Mouse (Mus musculus) stomach, embryonic 16.5 days (tissue): ENCODE data around the gene Megf11. TPM values are rescaled to one million over a fixed set of nuclear protein-coding genes. Genes with fewer than 3 reads are reported as not detected.

Source experiments
- ATAC-seq: fragments of 200-750 bp; cut with Nextera tagmentation; 2 replicates; pipeline ENCODE4 v1.8.0; 2017; ENCODE audit warnings: moderate number of reproducible peaks, moderate TSS enrichment; ENCODE audit not compliant: insufficient read depth, low FRiP score
- H3K27ac ChIP-seq: fragments of 300-500 bp; sonication (generic); 2 replicates; pipeline ENCODE4 v1.5.1; 2014; ENCODE audit warnings: low read length
- H3K27me3 ChIP-seq: fragments of 300-500 bp; sonication (generic); 2 replicates; pipeline ENCODE4 v1.6.1; 2014; ENCODE audit warnings: low read length, control low read depth, mixed read lengths; ENCODE audit not compliant: control insufficient read depth, insufficient read depth
- H3K36me3 ChIP-seq: fragments of 300-500 bp; sonication (generic); 2 replicates; pipeline ENCODE4 v1.6.1; 2014; ENCODE audit warnings: low read length; ENCODE audit not compliant: control insufficient read depth, insufficient read depth
- H3K4me1 ChIP-seq: fragments of 300-500 bp; sonication (generic); 2 replicates; pipeline ENCODE4 v1.6.1; 2014; ENCODE audit warnings: low read length, control low read depth, mixed read lengths; ENCODE audit not compliant: control insufficient read depth, insufficient read depth
- H3K4me2 ChIP-seq: fragments of 300-500 bp; sonication (generic); 2 replicates; pipeline ENCODE4 v1.6.1; 2014; ENCODE audit warnings: low read depth, low read length, mixed read lengths
- H3K4me3 ChIP-seq: fragments of 300-500 bp; sonication (generic); replicated peaks from 2 replicates; pipeline ENCODE4 v1.5.1; 2014; ENCODE audit warnings: mild to moderate bottlenecking, low read length
- H3K9ac ChIP-seq: fragments of 300-500 bp; sonication (generic); 2 replicates; pipeline ENCODE4 v1.6.1; 2014; ENCODE audit warnings: low read length
- H3K9me3 ChIP-seq: fragments of 300-500 bp; sonication (generic); replicated peaks from 2 replicates; pipeline ENCODE4 v1.6.1; 2016; ENCODE audit warnings: low read length, control low read depth; ENCODE audit not compliant: control insufficient read depth
- WGBS: fragments of 180-500 bp; shearing (Covaris S2); extraction: QIAGEN DNeasy Blood & Tissue Kit; methylation state at CpG from one replicate; pipeline ENCODE4 v1.1.7; 2014; 5-methylcytosine and 5-hydroxymethylcytosine counted together
- microRNA-seq: library from miRNA; unstranded; fragments of <30 nt; microRNA quantifications from one replicate; pipeline ENCODE4, GENCODE M21; 2016
- polyA plus RNA-seq: library from polyadenylated mRNA; unstranded; fragments of >200 nt; fragmentation: Nextera tagmentation; extraction: Ambion mirVana; gene quantifications from 2 replicates; pipeline ENCODE4 v1.2.1, GENCODE M21; 2015

Gene Megf11
- polyA plus RNA-seq, 1 experiment from 2014 or later, result 1.2 TPM

DNA sequence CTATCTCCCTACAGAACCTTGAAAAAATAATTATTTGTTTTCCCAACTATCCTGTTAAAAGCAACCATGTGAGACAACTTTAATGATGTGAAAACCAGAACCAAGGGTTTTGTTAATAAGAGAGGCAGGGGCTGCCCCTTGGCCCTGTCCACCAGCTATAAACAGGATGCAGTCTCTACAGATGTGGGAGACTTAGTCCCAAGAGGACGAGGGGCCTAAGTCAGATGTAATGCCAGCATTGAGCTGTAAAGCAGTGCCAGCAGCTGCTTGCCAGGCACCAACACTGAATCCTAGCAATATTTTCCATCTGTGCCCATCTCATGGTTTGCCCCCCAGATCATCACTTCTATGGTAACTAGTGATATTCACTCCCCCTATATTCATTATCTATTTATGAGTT is 357.0 kb downstream of the Megf11 start:
- no peaks in the 10 kb centered on the region for H3K27me3 ChIP-seq
- H3K9ac ChIP-seq, result no peak overlapping the region
- no peaks in the 10 kb centered on the region for H3K9me3 ChIP-seq
- no peaks in the 10 kb centered on the region for H3K36me3 ChIP-seq
- H3K4me2 ChIP-seq, result no peak overlapping the region
- H3K4me1 ChIP-seq, result no peaks in the 10 kb centered on the region
- no peak overlapping the region for H3K4me3 ChIP-seq
- no peak for ATAC-seq
- 45% methylated on average over 1 of the region's 1 CpGs for WGBS
- H3K27ac ChIP-seq, result no peak overlapping the region

- Histone ChIP-seq H3K36me3 (no peaks in the 10 kb centered on the region), H3K27me3 (no peaks in the 10 kb centered on the region), H3K27ac (no peak overlapping the region), H3K9me3 (0 out of 2 replicates have a peak, but pooled peaks cover 2% of the 10 kb centered on the region), H3K4me3 (no peak overlapping the region), H3K9ac (no peak overlapping the region), H3K4me1 (no peaks in the 10 kb centered on the region), H3K4me2 (no peak overlapping the region)
- WGBS, result 68% methylated on average over 4 of the region's 4 CpGs
- ATAC-seq, result no peak
These were observed 362.3 kb downstream of the Megf11 start for GRCm38 (mm10) chr9:64747735-64748134.

DNA sequence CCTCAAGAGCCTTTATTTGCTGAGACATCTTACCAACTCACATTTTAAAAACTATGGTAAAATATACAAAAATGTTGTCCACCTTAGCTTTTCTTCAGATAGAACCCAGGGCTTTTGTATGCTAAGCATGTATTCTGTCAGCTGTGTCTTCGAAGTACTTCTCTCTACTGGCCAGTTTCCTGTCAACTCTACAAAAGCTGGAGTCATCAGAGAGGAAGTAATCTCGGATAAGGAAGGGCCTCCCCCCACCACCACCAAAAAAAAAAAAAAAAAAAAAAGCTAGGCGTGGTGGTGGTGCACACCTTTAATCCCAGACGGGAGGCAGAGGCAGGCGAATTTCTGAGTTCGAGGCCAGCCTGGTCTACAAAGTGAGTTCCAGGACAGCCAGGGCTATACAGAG is 363.9 kb downstream of the Megf11 start:
- 76% methylated on average over 6 of the region's 6 CpGs for WGBS
- Histone ChIP-seq H3K4me3 (no peak overlapping the region), H3K27me3 (no peaks in the 10 kb centered on the region), H3K4me1 (no peaks in the 10 kb centered on the region), H3K36me3 (no peaks in the 10 kb centered on the region), H3K27ac (no peak overlapping the region), H3K4me2 (no peak overlapping the region), H3K9me3 (0 out of 2 replicates have a peak, but pooled peaks cover 2% of the 10 kb centered on the region), H3K9ac (no peak overlapping the region)
- no peak for ATAC-seq

GRCm38 (mm10) chr9:64752575-64752974 is 367.1 kb downstream of the Megf11 start:
- Histone ChIP-seq H3K4me1 (no peaks in the 10 kb centered on the region), H3K36me3 (no peaks in the 10 kb centered on the region), H3K9me3 (0 out of 2 replicates have a peak, but pooled peaks cover 2% of the 10 kb centered on the region), H3K4me3 (no peak overlapping the region), H3K27ac (no peak overlapping the region), H3K4me2 (no peak overlapping the region), H3K9ac (no peak overlapping the region), H3K27me3 (no peaks in the 10 kb centered on the region)
- WGBS, result 91% methylated on average over 5 of the region's 5 CpGs
- ATAC-seq, result no peak

GRCm38 (mm10) chr9:64758052-64758451 is 372.6 kb downstream of the Megf11 start:
- no peaks in the 10 kb centered on the region for H3K27me3 ChIP-seq
- 80% methylated on average over 14 of the region's 14 CpGs for WGBS
- no peaks in the 10 kb centered on the region for H3K4me1 ChIP-seq
- H3K9me3 ChIP-seq, result no peaks in the 10 kb centered on the region
- no peak overlapping the region for H3K9ac ChIP-seq
- no peak for ATAC-seq
- no peak overlapping the region for H3K27ac ChIP-seq
- H3K4me2 ChIP-seq, result no peak overlapping the region
- H3K36me3 ChIP-seq, result no peaks in the 10 kb centered on the region
- no peak overlapping the region for H3K4me3 ChIP-seq

Small RNA genes within 50 kb of the gene (microRNA-seq; reads per million reads assigned to microRNA genes)
- not detected for gene Gm47308

Other genes with a start within 250 kb of the Megf11 start
- gene Zwilch, start 212.5 kb upstream of the Megf11 start, polyA plus RNA-seq, result 21.4 and 22.6 TPM in 2 replicates
- gene Rpl4, start 212.3 kb upstream of the Megf11 start, polyA plus RNA-seq, result 1,104 and 1,145 TPM in 2 replicates
- 30.7 and 33.7 TPM in 2 replicates for gene Snapc5, start 206.4 kb upstream of the Megf11 start, polyA plus RNA-seq
- gene Uchl4, start 150.4 kb upstream of the Megf11 start, polyA plus RNA-seq, result 2.8 and 3.6 TPM in 2 replicates
- gene Map2k1, start 132.0 kb upstream of the Megf11 start, polyA plus RNA-seq, result 80.7 and 80.9 TPM in 2 replicates
- 132 and 162 TPM in 2 replicates for gene Tipin, start 104.0 kb upstream of the Megf11 start, polyA plus RNA-seq
- 17.6 and 20.4 TPM in 2 replicates for gene Dis3l, start 44.3 kb upstream of the Megf11 start, polyA plus RNA-seq